Mouse (Mus musculus) megakaryocyte, embryonic 14.5 days (primary cell): ENCODE results near the gene Fam89a. TPM values are rescaled to one million over a fixed set of nuclear protein-coding genes. Genes with fewer than 3 reads are reported as not detected.

Source experiments
- H3K27me3 ChIP-seq: replicated peaks from 2 replicates; pipeline ENCODE3; 2012; ENCODE audit warnings: inconsistent platforms
- H3K36me3 ChIP-seq: replicated peaks from 2 replicates; pipeline ENCODE3; 2012; ENCODE audit warnings: low read length, inconsistent platforms, mixed read lengths
- H3K4me1 ChIP-seq: 2 replicates; pipeline ENCODE4 v1.6.1; 2012; ENCODE audit warnings: inconsistent platforms
- H3K4me3 ChIP-seq: replicated peaks from 2 replicates; pipeline ENCODE3; 2012; ENCODE audit warnings: moderate library complexity, mild to moderate bottlenecking, inconsistent platforms
- H3K9me3 ChIP-seq: 2 replicates; pipeline ENCODE4 v1.6.1; 2012; ENCODE audit warnings: inconsistent platforms
- FLI1 ChIP-seq: IDR thresholded peaks from 2 replicates; pipeline ENCODE4 v1.6.1; 2012; ENCODE audit warnings: low read length, inconsistent platforms, mixed read lengths
- GATA1 ChIP-seq: IDR thresholded peaks from 3 replicates; pipeline ENCODE4 v1.6.1; 2012; ENCODE audit warnings: mixed read lengths, low read length, inconsistent platforms, borderline replicate concordance
- polyA plus RNA-seq: library from polyadenylated mRNA; stranded (reverse); fragments of >175 nt; gene quantifications from 2 replicates; pipeline ENCODE4 v1.2.3, GENCODE M21; 2012; ENCODE audit warnings: low replicate concordance; ENCODE audit not compliant: insufficient read depth

Gene Fam89a
- polyA plus RNA-seq, 1 experiment = not detected

DNA sequence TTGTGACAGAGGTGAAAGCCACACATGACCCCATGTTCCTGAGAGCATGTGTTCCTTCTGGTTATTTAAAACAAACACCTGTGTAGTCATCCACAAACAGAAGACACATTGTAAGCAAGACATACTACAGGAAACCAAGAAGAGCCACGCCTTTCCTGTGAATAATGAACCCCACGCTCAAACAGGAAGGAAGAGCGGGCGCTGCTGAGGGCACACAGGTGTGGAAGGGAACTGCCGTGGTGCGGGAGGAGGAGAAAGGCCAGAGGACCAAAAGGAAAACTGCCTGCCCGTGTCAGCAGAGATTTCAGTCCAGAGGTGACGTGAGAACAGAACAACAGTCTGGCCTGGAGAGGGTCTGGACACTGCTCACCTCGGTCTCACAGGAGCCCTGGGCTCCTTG lies 50.6 kb downstream of the Fam89a start:
- TF ChIP-seq FLI1 (no peak), GATA1 (no peak)
- H3K36me3 ChIP-seq = peaks cover 87% of the 10 kb centered on the region
- peaks cover 28% of the 10 kb centered on the region for H3K4me1 ChIP-seq
- H3K27me3 ChIP-seq = no peaks in the 10 kb centered on the region
- H3K9me3 ChIP-seq = no peaks in the 10 kb centered on the region
- H3K4me3 ChIP-seq = no peak overlapping the region

DNA sequence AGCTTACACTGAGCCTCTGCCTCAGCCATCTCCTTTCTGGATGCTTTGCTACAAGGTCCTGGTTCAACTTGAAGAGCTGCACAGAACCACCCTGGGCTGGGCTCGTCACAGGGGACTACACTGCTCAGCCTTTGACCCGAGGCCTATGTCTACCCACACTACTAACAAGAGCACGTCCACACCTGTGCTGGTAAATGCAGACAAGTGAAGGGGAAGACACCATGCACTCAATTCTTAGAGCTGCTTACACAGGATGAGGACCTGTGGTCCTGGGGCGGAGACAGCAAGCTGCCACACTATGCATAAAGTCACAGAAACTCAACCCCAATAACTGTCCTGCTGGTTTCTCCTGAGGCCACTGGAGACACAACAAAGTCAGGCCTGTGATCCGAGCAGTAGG lies 51.4 kb downstream of the Fam89a start:
- Histone ChIP-seq H3K9me3 (no peaks in the 10 kb centered on the region), H3K36me3 (peaks cover 89% of the 10 kb centered on the region), H3K27me3 (no peaks in the 10 kb centered on the region), H3K4me1 (peaks cover 28% of the 10 kb centered on the region), H3K4me3 (no peak overlapping the region)
- TF ChIP-seq GATA1 (no peak), FLI1 (no peak)

DNA sequence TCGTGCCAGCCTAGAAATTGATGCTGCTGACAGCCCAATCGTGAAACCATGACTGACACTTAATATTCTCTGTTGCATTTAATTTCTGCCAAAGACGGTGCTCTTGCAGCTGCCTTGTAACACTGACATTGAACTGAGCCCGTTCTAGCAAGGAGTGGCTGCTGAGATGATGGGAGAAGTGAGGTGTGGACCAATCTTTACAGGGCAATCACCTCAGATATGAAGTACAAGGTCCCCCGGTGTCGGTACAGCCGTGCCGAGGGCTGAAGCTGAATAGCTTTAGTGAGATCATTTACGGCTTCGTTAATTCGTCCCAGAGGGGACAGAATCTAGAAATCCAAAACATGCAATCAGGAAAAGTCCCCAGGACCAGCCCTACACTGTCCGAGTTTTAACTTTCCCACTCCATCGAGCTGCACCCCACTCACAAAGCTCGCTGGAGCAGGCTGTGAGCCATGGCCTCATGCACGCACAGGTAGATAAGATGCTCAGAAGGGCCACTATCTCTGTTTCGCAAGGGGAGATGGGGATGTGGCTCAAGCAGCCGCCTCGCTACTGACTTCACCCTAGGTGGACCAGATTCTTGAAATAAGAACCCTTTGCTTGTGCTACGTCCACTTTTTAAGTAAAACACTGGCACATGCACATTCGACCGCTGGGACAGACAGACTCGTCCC lies 56.1 kb downstream of the Fam89a start:
- Histone ChIP-seq H3K9me3 (no peaks in the 10 kb centered on the region), H3K27me3 (no peaks in the 10 kb centered on the region), H3K36me3 (peaks cover 93% of the 10 kb centered on the region), H3K4me1 (peaks cover 9% of the 10 kb centered on the region), H3K4me3 (no peak overlapping the region)
- TF ChIP-seq GATA1 = no peak
- TF ChIP-seq FLI1 = no peak

DNA sequence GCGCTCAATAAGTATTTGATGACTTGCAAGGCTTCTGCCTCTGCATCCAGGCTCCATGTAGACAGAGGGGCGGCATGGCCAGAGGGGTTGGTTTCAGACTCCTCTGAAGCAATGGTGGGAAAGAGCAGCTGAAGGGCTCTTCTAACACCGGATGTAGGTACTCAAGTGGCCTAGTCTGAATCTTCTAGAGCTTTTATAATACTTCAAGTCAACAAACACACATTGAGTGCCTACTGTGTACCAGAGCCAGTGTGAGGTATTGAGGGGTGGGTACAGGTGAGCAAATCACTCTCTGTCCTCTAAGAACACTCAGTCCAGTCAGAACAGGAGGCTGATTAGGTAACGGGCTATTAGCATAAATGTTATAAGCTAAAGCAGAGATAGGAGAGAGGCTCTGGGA lies 59.9 kb downstream of the Fam89a start:
- Histone ChIP-seq H3K9me3 (no peaks in the 10 kb centered on the region), H3K4me3 (no peak overlapping the region), H3K27me3 (no peaks in the 10 kb centered on the region), H3K4me1 (peaks cover 3% of the 10 kb centered on the region; the same call in 1 of the 2 replicates), H3K36me3 (peaks cover 83% of the 10 kb centered on the region)
- TF ChIP-seq GATA1 = no peak
- TF ChIP-seq FLI1 = no peak

Other genes with a start within 250 kb of the Fam89a start
- gene Cog2, start 231.1 kb downstream of the Fam89a start, polyA plus RNA-seq = 10.4 and 14.3 TPM in 2 replicates
- 0.27 TPM in 1 of 2 replicates, not detected in the other for gene Agt, start 182.1 kb downstream of the Fam89a start, polyA plus RNA-seq
- not detected in 2 replicates for gene Capn9, start 175.7 kb downstream of the Fam89a start, polyA plus RNA-seq
- 6.3 and 7.6 TPM in 2 replicates for gene 2310022B05Rik, start 88.5 kb downstream of the Fam89a start, polyA plus RNA-seq
- gene Ttc13, start 29.8 kb downstream of the Fam89a start, polyA plus RNA-seq = 0.69 and 5.4 TPM in 2 replicates
- gene Arv1, start 29.7 kb downstream of the Fam89a start, polyA plus RNA-seq = 3.8 TPM in 1 of 2 replicates, not detected in the other
- 0.09 TPM in 1 of 2 replicates, not detected in the other for gene Trim67, start 41.3 kb upstream of the Fam89a start, polyA plus RNA-seq
- 41.4 and 55.3 TPM in 2 replicates for gene Gnpat, start 111.2 kb upstream of the Fam89a start, polyA plus RNA-seq
- gene 2810004N23Rik, start 111.3 kb upstream of the Fam89a start, polyA plus RNA-seq = 8.3 and 25.4 TPM in 2 replicates
- gene Exoc8, start 145.9 kb upstream of the Fam89a start, polyA plus RNA-seq = 2.1 and 3.3 TPM in 2 replicates
- gene Sprtn, start 146.1 kb upstream of the Fam89a start, polyA plus RNA-seq = 1.7 and 2.5 TPM in 2 replicates
- 6.7 and 14.0 TPM in 2 replicates for gene Egln1, start 197.5 kb upstream of the Fam89a start, polyA plus RNA-seq